Mouse (Mus musculus) lung, postnatal 0 days (tissue): Measurements from ENCODE around the gene Tssk4.
A peak's percentile ranks its signal among the peaks of the same experiment; 100 is the strongest.

Source experiments
- CTCF ChIP-seq: IDR thresholded peaks from 2 replicates; pipeline ENCODE4 v1.5.1; 2016; ENCODE audit warnings: antibody characterized with exemption, mild to moderate bottlenecking
- EP300 ChIP-seq: IDR thresholded peaks from 2 replicates; pipeline ENCODE4 v1.6.1; 2016; ENCODE audit warnings: antibody characterized with exemption, mild to moderate bottlenecking, control low read depth

DNA sequence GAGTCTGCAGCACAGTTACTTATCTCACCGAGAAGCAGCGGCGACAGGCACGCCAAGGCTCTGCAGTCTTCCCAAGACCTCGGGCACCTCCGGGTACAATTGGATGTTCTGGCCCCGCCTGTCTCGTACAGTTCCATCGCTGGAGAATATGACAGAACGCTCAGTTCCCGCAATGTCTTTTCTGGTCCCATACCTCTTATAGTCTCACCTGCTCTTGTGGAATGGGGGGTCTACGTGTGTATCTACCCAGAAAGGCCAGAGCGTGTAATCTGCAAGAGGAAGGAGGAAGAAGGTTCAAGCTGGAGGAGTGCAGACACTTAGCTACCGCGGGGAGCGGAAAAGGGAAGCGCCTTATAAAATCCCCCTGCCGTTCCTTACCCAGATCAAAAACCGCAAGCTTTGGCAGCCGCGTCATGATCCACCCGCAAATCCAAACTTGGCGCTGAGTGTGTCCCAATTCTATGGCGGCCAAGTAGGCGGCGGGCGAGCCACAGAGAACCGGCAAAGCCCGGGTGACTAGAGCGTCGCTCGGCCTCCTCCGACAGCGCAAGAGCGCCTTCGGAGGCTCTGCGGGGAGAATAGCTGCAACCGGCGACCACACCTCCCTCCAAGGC is 10.1 kb downstream of the Tssk4 start, which contains the start of gene Mdp1:
- peak; percentile 68 for TF ChIP-seq CTCF
- TF ChIP-seq EP300, result no peak; the same call in 1 of the 2 replicates
